Mouse (Mus musculus) liver, embryonic 13.5 days (tissue): ENCODE measurements around the gene Vsx1. TPM values are rescaled to one million over a fixed set of nuclear protein-coding genes. Genes with fewer than 3 reads are reported as not detected.

Source experiments
- ATAC-seq: fragments of 200-750 bp; cut with Nextera tagmentation; 2 replicates; pipeline ENCODE4 v1.8.0; 2017; ENCODE audit warnings: low read depth, mild to moderate bottlenecking, moderate number of reproducible peaks, moderate library complexity
- DNase-seq: peaks from one replicate; pipeline ENCODE4 v3.0.0; 2022
- H3K27ac ChIP-seq: fragments of 300-500 bp; sonication (generic); 2 replicates; pipeline ENCODE4 v1.5.1; 2015; ENCODE audit warnings: moderate library complexity, mild to moderate bottlenecking, inconsistent platforms
- H3K27me3 ChIP-seq: fragments of 300-500 bp; sonication (generic); 2 replicates; pipeline ENCODE4 v1.6.1; 2015; ENCODE audit warnings: mild to moderate bottlenecking, inconsistent platforms
- H3K36me3 ChIP-seq: fragments of 300-500 bp; sonication (generic); 2 replicates; pipeline ENCODE4 v1.6.1; 2015; ENCODE audit warnings: mild to moderate bottlenecking, inconsistent platforms
- H3K4me1 ChIP-seq: fragments of 300-500 bp; sonication (generic); replicated peaks from 2 replicates; pipeline ENCODE4 v1.6.1; 2015; ENCODE audit warnings: inconsistent platforms
- H3K4me2 ChIP-seq: fragments of 300-500 bp; sonication (generic); 2 replicates; pipeline ENCODE4 v1.6.1; 2015; ENCODE audit warnings: inconsistent platforms, mild to moderate bottlenecking, moderate library complexity
- H3K4me3 ChIP-seq: fragments of 300-500 bp; sonication (generic); replicated peaks from 2 replicates; pipeline ENCODE4 v1.5.1; 2015; ENCODE audit warnings: mild to moderate bottlenecking, inconsistent platforms
- H3K9ac ChIP-seq: fragments of 300-500 bp; sonication (generic); 2 replicates; pipeline ENCODE4 v1.6.1; 2015; ENCODE audit warnings: mild to moderate bottlenecking, inconsistent platforms
- H3K9me3 ChIP-seq: fragments of 300-500 bp; sonication (generic); replicated peaks from 2 replicates; pipeline ENCODE4 v1.6.1; 2016; ENCODE audit warnings: inconsistent platforms
- WGBS: fragments of 180-500 bp; shearing (Covaris S2); methylation state at CpG from one replicate; pipeline ENCODE4 v1.1.7; 2015; ENCODE audit not compliant: insufficient replicate concordance; 5-methylcytosine and 5-hydroxymethylcytosine counted together
- polyA plus RNA-seq: library from polyadenylated mRNA; unstranded; fragments of >200 nt; fragmentation: Nextera tagmentation; extraction: Ambion mirVana; gene quantifications from 2 replicates; pipeline ENCODE4 v1.2.1, GENCODE M21; 2015

The Vsx1 gene
- polyA plus RNA-seq, 1 experiment from 2014 or later: not detected

GRCm38 (mm10) chr2:150681581-150681980 lies 7.6 kb downstream of the Vsx1 start:
- no peak overlapping the region for H3K4me3 ChIP-seq
- H3K9ac ChIP-seq: no peak overlapping the region
- no peak for DNase-seq
- H3K4me2 ChIP-seq: no peak overlapping the region
- no peaks in the 10 kb centered on the region for H3K9me3 ChIP-seq
- no peaks in the 10 kb centered on the region for H3K36me3 ChIP-seq
- peaks cover 6% of the 10 kb centered on the region for H3K4me1 ChIP-seq
- H3K27me3 ChIP-seq: peaks cover 18% of the 10 kb centered on the region
- H3K27ac ChIP-seq: no peak overlapping the region
- ATAC-seq: peak; percentile 51
- 28% methylated on average over 4 of the region's 4 CpGs for WGBS

- no peak overlapping the region for H3K9ac ChIP-seq
- ATAC-seq (no peak), DNase-seq (peak; percentile 51)
- H3K36me3 ChIP-seq: no peaks in the 10 kb centered on the region
- H3K4me1 ChIP-seq: peaks cover 17% of the 10 kb centered on the region
- H3K27me3 ChIP-seq: peaks cover 3% of the 10 kb centered on the region; the same call in 1 of the 2 replicates
- H3K4me2 ChIP-seq: no peak overlapping the region
- no peaks in the 10 kb centered on the region for H3K9me3 ChIP-seq
- no peak overlapping the region for H3K4me3 ChIP-seq
- WGBS: under 1% methylated on average over 3 of the region's 3 CpGs
- no peak overlapping the region for H3K27ac ChIP-seq
These were observed 10.8 kb downstream of the Vsx1 start for GRCm38 (mm10) chr2:150678392-150678791.

DNA sequence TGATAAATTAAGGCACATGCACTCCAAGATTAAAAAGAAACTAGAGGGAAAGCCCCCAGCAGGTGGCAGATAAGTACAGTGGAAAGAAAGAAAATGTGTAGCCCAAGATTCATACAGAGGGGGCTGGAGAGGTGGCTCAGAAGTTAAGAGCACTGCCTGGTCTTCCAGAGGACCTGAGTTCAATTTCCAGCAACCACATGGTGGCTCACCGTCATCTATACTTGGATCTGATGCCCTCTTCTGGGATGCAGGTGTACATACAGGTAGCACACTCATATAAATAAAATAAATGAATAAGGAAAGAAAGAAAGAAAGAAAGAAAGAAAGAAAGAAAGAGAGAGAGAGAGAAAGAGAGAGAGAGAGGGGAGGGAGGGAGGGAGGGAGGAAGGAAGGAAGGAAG lies 13.6 kb downstream of the Vsx1 start:
- no peak overlapping the region for H3K27ac ChIP-seq
- no peaks in the 10 kb centered on the region for H3K9me3 ChIP-seq
- H3K4me3 ChIP-seq: no peak overlapping the region
- no peak overlapping the region for H3K4me2 ChIP-seq
- no peak overlapping the region for H3K9ac ChIP-seq
- H3K36me3 ChIP-seq: no peaks in the 10 kb centered on the region
- H3K27me3 ChIP-seq: peaks cover 3% of the 10 kb centered on the region; the same call in 1 of the 2 replicates
- no peak for ATAC-seq
- no peak for DNase-seq
- H3K4me1 ChIP-seq: peaks cover 28% of the 10 kb centered on the region
- 22% methylated on average over 1 of the region's 1 CpGs for WGBS

DNA sequence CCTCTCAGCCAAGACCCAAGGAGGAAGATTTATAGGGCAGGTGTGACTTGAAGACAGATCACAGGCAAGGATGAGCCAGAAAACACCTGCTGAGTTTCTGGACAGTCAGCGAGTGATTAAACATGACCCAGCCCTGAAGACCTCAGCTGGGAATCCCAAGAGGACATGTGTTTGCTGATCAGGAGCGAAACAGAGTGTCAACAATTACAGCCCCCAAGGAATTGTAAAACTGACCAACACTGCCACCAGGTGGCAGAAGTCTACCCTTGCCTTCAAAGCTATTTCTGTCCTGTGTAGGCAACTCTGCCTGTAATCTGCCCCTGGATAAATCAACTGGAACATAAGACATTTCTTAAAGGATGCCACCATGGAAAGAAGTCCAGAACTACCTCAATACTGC lies 14.3 kb downstream of the Vsx1 start:
- Histone ChIP-seq H3K9me3 (no peaks in the 10 kb centered on the region), H3K27me3 (peaks cover 3% of the 10 kb centered on the region; the same call in 1 of the 2 replicates), H3K9ac (0 out of 2 replicates have a peak overlapping the region, but pooled peaks have one; percentile 5), H3K4me3 (no peak overlapping the region), H3K36me3 (no peaks in the 10 kb centered on the region), H3K4me1 (peaks cover 33% of the 10 kb centered on the region), H3K27ac (no peak overlapping the region), H3K4me2 (no peak overlapping the region)
- DNase-seq: peak; percentile 55
- peak; percentile 57 for ATAC-seq
- 7% methylated on average over 2 of the region's 2 CpGs for WGBS

DNA sequence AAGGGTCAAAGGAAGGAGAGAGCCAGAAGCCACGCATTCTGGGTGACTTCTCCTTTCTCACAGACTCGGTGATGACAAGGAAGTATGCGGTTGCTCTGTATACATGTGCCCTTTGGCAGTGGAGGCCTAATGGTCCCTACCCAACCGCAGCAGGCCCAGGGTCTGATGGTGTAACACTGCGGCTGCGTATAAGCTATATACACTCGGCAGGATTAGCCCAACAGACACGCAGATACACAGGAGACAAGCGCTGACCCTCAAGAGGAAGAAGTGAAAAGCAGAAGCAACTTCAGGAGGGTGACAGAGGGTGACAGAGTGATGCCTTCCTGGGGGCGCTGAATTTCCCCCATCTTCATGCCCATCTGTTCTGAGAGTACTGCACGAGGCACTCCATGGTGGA lies 15.2 kb downstream of the Vsx1 start:
- Histone ChIP-seq H3K27ac (no peak overlapping the region; the same call in 1 of the 2 replicates), H3K4me3 (no peak overlapping the region), H3K4me1 (peaks cover 42% of the 10 kb centered on the region), H3K9ac (no peak overlapping the region), H3K36me3 (no peaks in the 10 kb centered on the region), H3K9me3 (no peaks in the 10 kb centered on the region), H3K4me2 (no peak overlapping the region), H3K27me3 (peaks cover 3% of the 10 kb centered on the region; the same call in 1 of the 2 replicates)
- ATAC-seq (peak; percentile 44), DNase-seq (no peak)
- WGBS: 40% methylated on average over 11 of the region's 11 CpGs

- no peaks in the 10 kb centered on the region for H3K27me3 ChIP-seq
- H3K4me2 ChIP-seq: no peak overlapping the region
- H3K4me3 ChIP-seq: no peak overlapping the region
- no peak for ATAC-seq
- no peaks in the 10 kb centered on the region for H3K36me3 ChIP-seq
- H3K9me3 ChIP-seq: no peaks in the 10 kb centered on the region
- WGBS: 59% methylated on average over 8 of the region's 8 CpGs
- DNase-seq: no peak
- H3K9ac ChIP-seq: no peak overlapping the region
- H3K4me1 ChIP-seq: peaks cover 58% of the 10 kb centered on the region
- H3K27ac ChIP-seq: 0 out of 2 replicates have a peak overlapping the region, but pooled peaks have one; percentile 36
These were observed 17.4 kb downstream of the Vsx1 start for GRCm38 (mm10) chr2:150671609-150672290.

DNA sequence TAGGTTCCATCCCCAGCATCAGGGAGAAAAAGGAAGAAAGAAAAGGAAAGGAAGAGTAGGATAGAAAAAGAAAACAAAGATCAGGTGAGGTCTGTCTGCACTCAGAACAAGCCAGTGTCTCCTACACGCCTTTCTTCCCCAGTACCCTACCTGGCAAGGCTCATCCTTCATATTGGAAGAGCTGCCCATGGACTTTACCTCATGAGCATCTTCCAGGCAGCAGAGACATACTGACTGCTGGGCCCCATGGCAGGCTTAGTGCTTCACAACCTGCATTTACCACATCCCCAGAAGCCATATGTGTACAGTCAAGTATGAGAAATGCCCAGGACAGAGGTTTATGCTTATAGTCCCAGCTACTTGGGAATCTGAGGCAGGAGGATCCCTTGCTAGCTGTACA lies 18.2 kb downstream of the Vsx1 start:
- DNase-seq (no peak), ATAC-seq (no peak)
- H3K4me1 ChIP-seq: peaks cover 65% of the 10 kb centered on the region
- no peak overlapping the region for H3K4me2 ChIP-seq
- no peaks in the 10 kb centered on the region for H3K27me3 ChIP-seq
- 85% methylated on average over 1 of the region's 1 CpGs for WGBS
- no peaks in the 10 kb centered on the region for H3K36me3 ChIP-seq
- H3K9ac ChIP-seq: no peak overlapping the region
- no peaks in the 10 kb centered on the region for H3K9me3 ChIP-seq
- H3K4me3 ChIP-seq: no peak overlapping the region
- no peak overlapping the region for H3K27ac ChIP-seq

- no peaks in the 10 kb centered on the region for H3K36me3 ChIP-seq
- peak overlapping the region; percentile 40; the same call in 1 of the 2 replicates for H3K27ac ChIP-seq
- WGBS: 45% methylated on average over 2 of the region's 2 CpGs
- no peak overlapping the region for H3K9ac ChIP-seq
- H3K27me3 ChIP-seq: no peaks in the 10 kb centered on the region
- H3K4me3 ChIP-seq: no peak overlapping the region
- H3K4me2 ChIP-seq: no peak overlapping the region
- no peak for DNase-seq
- no peak for ATAC-seq
- peaks cover 75% of the 10 kb centered on the region for H3K4me1 ChIP-seq
- H3K9me3 ChIP-seq: no peaks in the 10 kb centered on the region
These were observed 19.6 kb downstream of the Vsx1 start for GRCm38 (mm10) chr2:150669454-150670045.

- peak overlapping the region; percentile 90; the same call in 1 of the 2 replicates for H3K9ac ChIP-seq
- H3K4me2 ChIP-seq: peak overlapping the region; percentile 97
- no peaks in the 10 kb centered on the region for H3K27me3 ChIP-seq
- DNase-seq: no peak
- H3K4me1 ChIP-seq: peaks cover 76% of the 10 kb centered on the region
- peak overlapping the region; percentile 98 for H3K27ac ChIP-seq
- ATAC-seq: no peak
- no peaks in the 10 kb centered on the region for H3K36me3 ChIP-seq
- H3K9me3 ChIP-seq: no peaks in the 10 kb centered on the region
- 64% methylated on average over 5 of the region's 5 CpGs for WGBS
- peak overlapping the region; percentile 85 for H3K4me3 ChIP-seq
These were observed 20.2 kb downstream of the Vsx1 start for GRCm38 (mm10) chr2:150668956-150669355.

GRCm38 (mm10) chr2:150667820-150668766 lies 21.1 kb downstream of the Vsx1 start, which contains the start of gene Acss1:
TSS of gene Acss1 (minus strand) at chr2:150668500.
- WGBS: under 1% methylated on average over 61 of the region's 61 CpGs
- Histone ChIP-seq H3K4me3 (peak within 1 kb of the TSS; percentile 85), H3K4me1 (peaks cover 82% of the 10 kb centered on the region), H3K4me2 (peak within 1 kb of the TSS; percentile 97), H3K36me3 (no peaks in the 10 kb centered on the region), H3K27ac (peak within 1 kb of the TSS; percentile 98), H3K9ac (peak within 1 kb of the TSS; percentile 90), H3K27me3 (no peaks in the 10 kb centered on the region), H3K9me3 (no peaks in the 10 kb centered on the region)
- DNase-seq: peak; percentile 81
- ATAC-seq: peak; percentile 74
